Mouse (Mus musculus) bone marrow macrophage, adult 2 months (primary cell): ENCODE data around the gene Kif14. TPM values are rescaled to one million over a fixed set of nuclear protein-coding genes. Genes with fewer than 3 reads are reported as not detected.

ENCODE experiments used
- H3K27ac ChIP-seq: 2 replicates; pipeline ENCODE4 v1.5.1; 2012; ENCODE audit warnings: low read depth, low read length; ENCODE audit not compliant: insufficient read depth
- H3K4me1 ChIP-seq: 2 replicates; pipeline ENCODE4 v1.6.1; 2012; ENCODE audit warnings: low read length; ENCODE audit not compliant: control insufficient read depth, insufficient read depth
- H3K4me3 ChIP-seq: 2 replicates; pipeline ENCODE4 v1.5.1; 2012; ENCODE audit warnings: mild to moderate bottlenecking, low read length, moderate library complexity; ENCODE audit not compliant: insufficient read depth
- CTCF ChIP-seq: IDR thresholded peaks from 2 replicates; pipeline ENCODE4 v1.5.1; 2012; ENCODE audit warnings: low read depth, mild to moderate bottlenecking, low read length, moderate library complexity
- POLR2A ChIP-seq: IDR thresholded peaks from 2 replicates; pipeline ENCODE4 v1.6.1; 2012; ENCODE audit warnings: mild to moderate bottlenecking, low read depth, low read length, borderline replicate concordance
- polyA plus RNA-seq: library from polyadenylated mRNA; stranded (reverse); fragments of >200 nt; gene quantifications from 2 replicates; pipeline ENCODE4 v1.2.4, GENCODE M21; 2012; ENCODE audit not compliant: missing spikeins, insufficient read depth, insufficient read length

Gene Kif14
- polyA plus RNA-seq, 1 experiment = 6.8 TPM

- TF ChIP-seq POLR2A (no peak), CTCF (no peak)
- H3K4me1 ChIP-seq = no peaks in the 10 kb centered on the region
- no peak overlapping the region for H3K4me3 ChIP-seq
- H3K27ac ChIP-seq = no peak overlapping the region
These were observed 100.2 kb downstream of the Kif14 start for GRCm38 (mm10) chr1:136566386-136566785.

- Histone ChIP-seq H3K4me3 (no peak overlapping the region), H3K4me1 (no peaks in the 10 kb centered on the region), H3K27ac (no peak overlapping the region)
- TF ChIP-seq CTCF (no peak), POLR2A (no peak)
These were observed 101.5 kb downstream of the Kif14 start for GRCm38 (mm10) chr1:136567641-136568040.

GRCm38 (mm10) chr1:136568738-136569194, 102.6 kb downstream of the Kif14 start:
- H3K4me3 ChIP-seq = no peak overlapping the region
- no peaks in the 10 kb centered on the region for H3K4me1 ChIP-seq
- H3K27ac ChIP-seq = no peak overlapping the region
- TF ChIP-seq CTCF (no peak), POLR2A (no peak)

GRCm38 (mm10) chr1:136569206-136569605, 103.1 kb downstream of the Kif14 start:
- TF ChIP-seq CTCF (no peak), POLR2A (no peak)
- H3K4me1 ChIP-seq = no peaks in the 10 kb centered on the region
- H3K4me3 ChIP-seq = no peak overlapping the region
- H3K27ac ChIP-seq = no peak overlapping the region

- no peak overlapping the region for H3K4me3 ChIP-seq
- no peak overlapping the region for H3K27ac ChIP-seq
These were observed 103.6 kb downstream of the Kif14 start for GRCm38 (mm10) chr1:136569626-136570297.

GRCm38 (mm10) chr1:136570298-136570653, 104.1 kb downstream of the Kif14 start:
- TF ChIP-seq POLR2A (no peak), CTCF (no peak)
- Histone ChIP-seq H3K4me1 (no peaks in the 10 kb centered on the region), H3K4me3 (no peak overlapping the region), H3K27ac (no peak overlapping the region)

More at GRCm38 (mm10) chr1:136569626-136570297, 103.6 kb downstream of the Kif14 start:
- H3K4me1 ChIP-seq = no peaks in the 10 kb centered on the region
- TF ChIP-seq CTCF (no peak), POLR2A (no peak)

GRCm38 (mm10) chr1:136570976-136571375, 104.8 kb downstream of the Kif14 start:
- no peak overlapping the region for H3K4me3 ChIP-seq
- no peaks in the 10 kb centered on the region for H3K4me1 ChIP-seq
- TF ChIP-seq CTCF = no peak
- TF ChIP-seq POLR2A = no peak
- no peak overlapping the region for H3K27ac ChIP-seq

- Histone ChIP-seq H3K27ac (no peak overlapping the region), H3K4me1 (no peaks in the 10 kb centered on the region), H3K4me3 (no peak overlapping the region)
- TF ChIP-seq CTCF (no peak), POLR2A (no peak)
These were observed 105.4 kb downstream of the Kif14 start for GRCm38 (mm10) chr1:136571530-136571929.

GRCm38 (mm10) chr1:136577890-136578663, 111.9 kb downstream of the Kif14 start:
- TF ChIP-seq CTCF (no peak), POLR2A (no peak)
- Histone ChIP-seq H3K27ac (no peak overlapping the region), H3K4me3 (peak overlapping the region; percentile 41), H3K4me1 (peaks cover 24% of the 10 kb centered on the region)

- H3K4me1 ChIP-seq = peaks cover 24% of the 10 kb centered on the region
- TF ChIP-seq POLR2A (no peak), CTCF (no peak)
- H3K4me3 ChIP-seq = no peak overlapping the region
- H3K27ac ChIP-seq = no peak overlapping the region
These were observed 113.2 kb downstream of the Kif14 start for GRCm38 (mm10) chr1:136579360-136579759.
